Mouse (Mus musculus): ENCODE data around the gene Rgs3. TPM values are rescaled to one million over a fixed set of nuclear protein-coding genes. Genes with fewer than 3 reads are reported as not detected.

Rgs3 gene
- polyA plus RNA-seq (2015; fragmentation: Nextera tagmentation; extraction: Ambion mirVana), result 49.0 and 56.6 TPM in 2 replicates

DNA sequence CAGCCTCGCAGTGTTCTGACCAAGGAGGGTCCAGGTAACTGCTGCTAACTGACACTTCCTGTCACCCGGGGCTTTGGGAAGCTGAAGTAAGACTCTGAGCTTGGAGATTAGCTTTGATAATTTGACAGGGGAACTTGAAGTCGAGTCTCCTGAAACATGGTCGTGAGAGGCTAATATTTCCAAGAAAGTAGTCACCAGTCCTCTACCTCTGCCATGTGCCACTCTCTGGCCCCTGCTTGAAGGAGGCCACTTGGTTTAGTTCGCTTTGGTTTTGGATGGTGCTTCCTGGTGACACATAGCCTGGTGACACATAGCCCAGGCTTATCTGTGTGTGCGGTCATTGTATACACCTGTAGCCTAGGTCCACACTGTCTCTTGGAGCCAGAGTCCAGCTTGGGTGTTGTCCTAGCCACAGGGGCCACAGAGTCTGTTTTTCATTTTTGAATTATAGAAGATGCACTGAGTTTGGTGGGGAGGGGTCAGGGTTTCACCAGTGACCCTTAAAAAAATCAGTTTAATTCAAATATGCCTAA is at the start of gene Rgs3:
TSS of gene Rgs3 (plus strand) at position 51 of the 533 bp plus-strand sequence.
- Histone ChIP-seq H3K36me3 (ENCODE audit: poor library complexity, severe bottlenecking) (no peaks in the 10 kb centered on the region), H3K9ac (no peak within 1 kb of the TSS), H3K4me3 (no peak within 1 kb of the TSS), H3K9me3 (replicated peaks) (no peaks in the 10 kb centered on the region), H3K4me2 (no peak within 1 kb of the TSS), H3K27me3 (0 out of 2 replicates have a peak, but pooled peaks cover 2% of the 10 kb centered on the region), H3K4me1 (peaks cover 7% of the 10 kb centered on the region), H3K27ac (no peak within 1 kb of the TSS)
- 76% methylated on average over 6 of the region's 6 CpGs for WGBS
- no peak for ATAC-seq

DNA sequence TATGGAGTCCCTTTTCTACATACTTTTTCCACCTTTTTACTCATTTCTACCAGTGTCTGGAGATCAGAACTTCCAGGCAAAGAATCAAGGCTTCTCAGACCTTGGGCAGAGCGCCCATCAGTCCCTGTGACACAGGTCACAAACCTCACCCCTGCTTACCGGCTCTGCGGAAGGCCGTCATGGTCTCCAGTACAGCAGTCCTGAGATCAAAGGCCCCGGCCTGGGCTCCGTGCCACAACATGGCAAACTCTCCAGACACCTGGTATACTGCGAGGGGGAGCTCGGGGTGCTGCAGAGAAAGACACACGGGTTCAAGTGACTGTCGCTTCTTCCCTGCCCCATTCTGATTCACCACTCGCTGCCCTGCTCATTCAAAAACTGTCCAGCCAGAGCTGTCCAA is 49.7 kb upstream of the Rgs3 start:
- no peak overlapping the region for H3K27ac ChIP-seq
- peaks cover 70% of the 10 kb centered on the region for H3K36me3 ChIP-seq (ENCODE audit: poor library complexity, severe bottlenecking)
- 93% methylated on average over 11 of the region's 11 CpGs for WGBS
- no peaks in the 10 kb centered on the region for H3K4me1 ChIP-seq
- H3K4me2 ChIP-seq, result no peak overlapping the region
- no peaks in the 10 kb centered on the region for H3K27me3 ChIP-seq
- H3K9me3 ChIP-seq (replicated peaks), result no peaks in the 10 kb centered on the region
- no peak overlapping the region for H3K9ac ChIP-seq
- no peak overlapping the region for H3K4me3 ChIP-seq
- ATAC-seq, result no peak

DNA sequence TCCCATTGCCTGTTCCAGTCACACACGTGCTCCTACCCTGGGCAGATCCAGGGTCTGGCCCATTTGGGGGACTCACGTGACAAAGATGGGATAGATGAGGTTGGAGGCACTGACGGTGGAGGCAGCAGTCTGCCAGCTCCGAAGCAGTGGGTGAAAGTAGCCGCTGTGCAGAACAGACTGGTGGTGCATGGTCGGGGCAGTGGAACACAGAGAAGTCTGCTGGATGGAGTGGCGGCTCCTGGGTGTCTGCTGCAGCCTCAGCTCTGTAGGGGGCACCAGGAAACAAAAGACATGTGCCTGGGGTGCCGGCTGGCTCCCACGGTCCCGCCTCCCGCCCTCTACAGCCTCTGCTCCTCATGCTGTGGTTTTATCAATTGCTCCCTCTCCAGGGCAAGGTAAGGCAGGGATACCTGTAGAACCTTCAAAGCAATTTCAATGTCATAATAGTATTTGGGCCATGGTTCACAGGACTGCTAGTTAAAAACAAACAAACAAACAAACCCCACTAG is 45.6 kb upstream of the Rgs3 start:
- Histone ChIP-seq H3K4me2 (no peak overlapping the region), H3K4me1 (peaks cover 11% of the 10 kb centered on the region), H3K9me3 (replicated peaks) (no peaks in the 10 kb centered on the region), H3K36me3 (ENCODE audit: poor library complexity, severe bottlenecking) (peaks cover 48% of the 10 kb centered on the region), H3K27ac (peak overlapping the region; percentile 25; the same call in 1 of the 2 replicates), H3K27me3 (no peaks in the 10 kb centered on the region), H3K9ac (no peak overlapping the region), H3K4me3 (no peak overlapping the region)
- 58% methylated on average over 11 of the region's 11 CpGs for WGBS
- no peak for ATAC-seq

DNA sequence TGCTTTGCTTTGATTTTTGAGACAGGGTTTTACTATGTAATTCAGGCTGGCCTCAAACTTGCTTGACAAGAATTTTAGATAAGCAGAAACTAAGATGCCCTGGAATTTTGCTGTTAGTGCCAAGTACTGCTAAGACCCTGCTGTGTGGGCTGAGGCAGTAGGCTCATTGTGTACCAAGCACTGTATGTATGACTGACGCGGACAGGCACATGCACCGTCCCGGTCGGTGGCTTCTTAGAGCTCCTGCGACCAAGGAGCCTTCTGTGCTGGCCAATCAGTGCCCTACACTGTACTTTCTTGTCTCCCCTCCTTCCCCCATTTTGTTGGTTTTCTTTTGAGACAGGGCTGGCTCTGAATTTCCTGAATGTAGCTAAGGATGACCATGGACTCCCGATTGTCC is 44.7 kb upstream of the Rgs3 start:
- H3K9me3 ChIP-seq (replicated peaks), result no peaks in the 10 kb centered on the region
- ATAC-seq, result no peak
- no peak overlapping the region for H3K4me2 ChIP-seq
- H3K4me1 ChIP-seq, result peaks cover 13% of the 10 kb centered on the region
- H3K27me3 ChIP-seq, result no peaks in the 10 kb centered on the region
- no peak overlapping the region for H3K4me3 ChIP-seq
- 90% methylated on average over 7 of the region's 7 CpGs for WGBS
- no peak overlapping the region for H3K27ac ChIP-seq
- H3K36me3 ChIP-seq (ENCODE audit: poor library complexity, severe bottlenecking), result peaks cover 39% of the 10 kb centered on the region
- no peak overlapping the region for H3K9ac ChIP-seq

DNA sequence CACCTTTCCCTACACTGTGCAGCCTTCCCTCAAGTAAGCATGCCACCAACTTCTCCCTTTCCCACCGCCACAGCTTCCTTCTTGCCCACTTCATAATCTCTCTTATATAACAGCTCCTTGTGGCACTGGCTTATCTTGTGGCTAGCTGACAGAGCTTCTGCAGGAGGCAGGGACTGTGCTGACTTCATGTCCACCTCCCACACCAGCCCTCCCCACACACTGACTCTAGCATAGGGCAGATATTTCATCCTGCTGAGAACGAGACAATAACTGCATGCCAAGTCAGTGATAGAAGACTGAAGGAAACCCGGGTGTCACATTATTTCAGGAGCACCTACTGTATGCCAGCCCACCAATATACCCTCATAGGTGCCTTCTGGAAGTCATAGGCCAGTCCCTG is 44.2 kb upstream of the Rgs3 start:
- H3K27me3 ChIP-seq, result no peaks in the 10 kb centered on the region
- H3K27ac ChIP-seq, result no peak overlapping the region
- WGBS, result 86% methylated on average over 3 of the region's 3 CpGs
- H3K4me2 ChIP-seq, result no peak overlapping the region
- no peaks in the 10 kb centered on the region for H3K9me3 ChIP-seq (replicated peaks)
- ATAC-seq, result no peak
- peaks cover 34% of the 10 kb centered on the region for H3K36me3 ChIP-seq (ENCODE audit: poor library complexity, severe bottlenecking)
- H3K4me1 ChIP-seq, result peaks cover 18% of the 10 kb centered on the region
- no peak overlapping the region for H3K9ac ChIP-seq
- no peak overlapping the region for H3K4me3 ChIP-seq

DNA sequence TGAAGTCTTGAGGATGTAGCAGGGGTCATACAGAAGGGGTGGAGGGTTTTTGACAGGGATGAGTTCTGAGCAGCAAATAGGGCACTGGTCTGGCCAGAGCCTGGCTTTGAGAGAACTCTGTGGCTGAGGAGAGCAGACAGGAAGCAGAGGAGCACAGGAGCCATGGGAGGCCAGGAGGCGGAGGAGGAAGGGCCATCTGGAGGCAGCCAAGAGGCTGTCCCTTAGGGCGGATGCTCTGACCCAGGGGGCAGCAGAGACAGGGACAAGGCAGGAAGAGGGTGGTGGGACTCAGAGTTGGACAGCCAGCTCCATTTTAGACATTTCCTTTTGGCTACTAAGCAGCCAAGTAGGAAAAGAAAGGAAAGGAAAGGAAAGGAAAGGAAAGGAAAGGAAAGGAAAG is 43.6 kb upstream of the Rgs3 start:
- 50% methylated on average over 2 of the region's 2 CpGs for WGBS
- Histone ChIP-seq H3K36me3 (ENCODE audit: poor library complexity, severe bottlenecking) (peaks cover 28% of the 10 kb centered on the region), H3K9me3 (replicated peaks) (no peaks in the 10 kb centered on the region), H3K4me1 (peaks cover 19% of the 10 kb centered on the region), H3K27ac (no peak overlapping the region), H3K27me3 (no peaks in the 10 kb centered on the region), H3K4me2 (no peak overlapping the region), H3K9ac (0 out of 2 replicates have a peak overlapping the region, but pooled peaks have one; percentile 5), H3K4me3 (no peak overlapping the region)
- ATAC-seq, result no peak

DNA sequence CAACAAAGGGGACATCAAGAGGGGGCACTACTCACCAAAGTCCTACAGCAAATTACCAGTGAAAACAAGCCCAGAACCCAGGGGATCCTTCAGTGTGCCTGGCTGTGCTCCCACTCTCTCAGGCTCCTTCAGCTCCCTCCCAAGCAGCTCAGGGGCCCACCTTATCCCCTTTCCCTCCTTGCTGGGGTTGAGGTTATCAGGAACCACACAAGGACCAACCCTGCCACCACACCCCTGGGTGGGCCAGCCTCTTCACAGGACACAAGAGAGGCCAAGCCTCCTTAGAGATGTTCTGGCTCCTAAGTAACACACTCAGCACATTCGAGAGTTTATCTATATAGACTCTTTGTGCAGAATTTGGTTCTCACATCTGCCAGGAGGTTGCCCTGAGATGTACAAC is 43.1 kb upstream of the Rgs3 start:
- Histone ChIP-seq H3K4me3 (no peak overlapping the region), H3K9ac (no peak overlapping the region), H3K4me1 (peaks cover 19% of the 10 kb centered on the region), H3K27me3 (no peaks in the 10 kb centered on the region), H3K4me2 (no peak overlapping the region), H3K9me3 (replicated peaks) (no peaks in the 10 kb centered on the region), H3K27ac (no peak overlapping the region), H3K36me3 (ENCODE audit: poor library complexity, severe bottlenecking) (peaks cover 23% of the 10 kb centered on the region)
- WGBS, result 88% methylated on average over 1 of the region's 1 CpGs
- no peak for ATAC-seq

DNA sequence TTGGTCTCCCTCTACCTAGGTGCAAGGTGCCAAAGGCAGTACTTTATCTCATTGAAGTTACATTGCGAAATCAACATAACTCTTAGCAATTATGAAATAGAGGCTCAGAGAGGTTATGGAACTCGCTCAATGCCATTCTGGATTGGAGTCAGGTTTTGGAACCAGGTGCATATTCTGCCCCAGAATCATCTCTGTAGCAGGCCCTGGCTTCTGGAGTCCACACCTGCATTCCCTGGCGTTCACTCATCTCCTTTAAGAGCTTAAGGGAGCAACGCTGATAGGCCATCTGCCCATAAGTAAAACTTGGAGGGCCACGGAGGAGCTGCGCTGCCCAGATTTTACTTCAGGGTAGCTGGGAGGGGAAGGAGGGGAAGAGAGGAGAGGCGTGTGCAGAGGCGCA is 42.6 kb upstream of the Rgs3 start:
- no peak overlapping the region for H3K9ac ChIP-seq
- no peaks in the 10 kb centered on the region for H3K27me3 ChIP-seq
- peaks cover 18% of the 10 kb centered on the region for H3K36me3 ChIP-seq (ENCODE audit: poor library complexity, severe bottlenecking)
- no peak overlapping the region for H3K27ac ChIP-seq
- H3K4me2 ChIP-seq, result no peak overlapping the region
- no peaks in the 10 kb centered on the region for H3K9me3 ChIP-seq (replicated peaks)
- no peak for ATAC-seq
- H3K4me1 ChIP-seq, result peaks cover 19% of the 10 kb centered on the region
- no peak overlapping the region for H3K4me3 ChIP-seq
- WGBS, result 90% methylated on average over 8 of the region's 8 CpGs

DNA sequence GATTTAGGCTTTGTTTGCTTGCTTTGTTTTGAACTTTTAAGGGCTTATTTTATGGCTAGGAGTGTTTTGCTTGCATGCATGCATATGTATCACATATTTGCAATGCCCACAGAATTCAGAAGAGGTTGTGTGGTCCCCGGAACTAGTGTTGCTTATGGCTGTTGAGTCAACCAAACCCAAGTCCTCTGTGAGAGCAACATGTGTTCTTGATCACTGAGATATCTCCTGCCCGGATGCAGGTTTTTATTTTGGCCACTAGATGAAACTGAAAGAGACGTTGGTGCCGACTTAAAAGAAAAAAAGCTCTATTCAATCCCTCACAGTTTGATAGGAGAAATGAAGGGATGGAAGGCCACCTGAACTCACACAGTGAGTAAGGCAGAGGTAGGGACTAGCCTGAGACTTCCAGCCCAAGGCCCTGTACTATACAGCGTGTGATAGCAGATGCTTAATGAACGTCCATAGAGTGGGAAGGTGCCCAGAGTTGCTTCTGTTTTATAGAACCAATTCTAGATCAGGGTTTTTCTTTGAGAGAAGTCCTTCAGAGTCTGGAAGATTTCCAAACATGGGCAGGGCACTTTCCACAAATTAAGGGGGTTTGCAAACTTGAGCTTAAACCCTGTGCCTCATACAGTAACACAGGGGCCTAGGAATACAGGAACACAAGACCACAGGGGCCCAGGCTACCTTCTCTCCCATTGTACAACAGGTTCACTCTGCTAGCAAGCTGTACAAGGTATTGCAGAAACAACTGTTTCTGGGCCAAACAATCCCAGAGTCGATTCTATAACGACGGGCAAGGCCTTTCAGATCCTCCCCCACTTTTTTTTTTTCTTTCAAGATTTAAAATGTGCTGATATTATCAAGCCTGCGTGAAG is 41.9 kb upstream of the Rgs3 start:
- H3K27me3 ChIP-seq, result no peaks in the 10 kb centered on the region
- H3K4me3 ChIP-seq, result no peak overlapping the region; the same call in 1 of the 2 replicates
- ATAC-seq, result no peak
- 84% methylated on average over 10 of the region's 10 CpGs for whole genome bisulfite sequencing
- no peaks in the 10 kb centered on the region for H3K9me3 ChIP-seq (replicated peaks)
- peak overlapping the region; percentile 25; the same call in 1 of the 2 replicates for H3K27ac ChIP-seq
- peak overlapping the region; percentile 85 for H3K9ac ChIP-seq
- peak overlapping the region; percentile 75 for H3K4me2 ChIP-seq
- H3K4me1 ChIP-seq, result peaks cover 19% of the 10 kb centered on the region
- H3K36me3 ChIP-seq (ENCODE audit: poor library complexity, severe bottlenecking), result peaks cover 14% of the 10 kb centered on the region

DNA sequence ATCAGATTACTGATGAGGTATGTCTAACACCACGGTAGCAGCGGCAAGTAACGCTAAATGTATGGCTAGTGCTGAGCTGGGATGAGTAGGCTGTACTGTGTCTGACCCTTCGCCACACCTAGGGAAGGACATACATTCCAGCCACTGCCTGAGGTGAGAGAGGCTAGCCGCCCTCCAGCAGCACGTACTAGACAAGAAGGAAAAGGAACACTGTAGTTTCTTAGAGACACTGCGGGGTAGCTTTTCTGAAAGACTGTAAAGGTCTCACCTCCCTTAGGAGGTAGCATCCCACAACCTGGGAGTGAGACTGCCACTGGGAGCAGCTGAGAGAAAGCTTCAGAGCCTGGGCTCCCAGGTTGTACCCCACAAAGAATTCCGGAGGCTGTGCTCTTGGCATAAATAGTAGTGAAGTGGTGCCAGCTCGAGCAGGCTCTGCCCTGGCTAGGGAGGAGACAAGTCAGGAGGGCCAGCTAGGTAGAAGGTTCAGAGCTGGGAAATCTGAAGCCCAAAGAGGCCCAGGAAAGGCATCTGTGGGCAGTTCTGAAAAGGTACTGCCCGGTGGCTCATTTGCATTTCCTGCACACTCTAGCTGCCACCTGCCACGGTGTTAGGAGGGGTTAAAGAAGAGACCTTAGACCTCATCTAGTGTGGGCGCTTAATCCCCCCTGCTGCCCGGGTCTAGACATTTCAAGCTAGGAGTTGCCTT is 41.1 kb upstream of the Rgs3 start:
- WGBS, result 53% methylated on average over 13 of the region's 13 CpGs
- Histone ChIP-seq H3K27me3 (no peaks in the 10 kb centered on the region), H3K27ac (peak overlapping the region; percentile 25; the same call in 1 of the 2 replicates), H3K9me3 (replicated peaks) (no peaks in the 10 kb centered on the region), H3K4me2 (peak overlapping the region; percentile 75), H3K36me3 (ENCODE audit: poor library complexity, severe bottlenecking) (peaks cover 13% of the 10 kb centered on the region), H3K4me1 (peaks cover 20% of the 10 kb centered on the region), H3K4me3 (peak overlapping the region; percentile 76), H3K9ac (peak overlapping the region; percentile 85)
- no peak for ATAC-seq

DNA sequence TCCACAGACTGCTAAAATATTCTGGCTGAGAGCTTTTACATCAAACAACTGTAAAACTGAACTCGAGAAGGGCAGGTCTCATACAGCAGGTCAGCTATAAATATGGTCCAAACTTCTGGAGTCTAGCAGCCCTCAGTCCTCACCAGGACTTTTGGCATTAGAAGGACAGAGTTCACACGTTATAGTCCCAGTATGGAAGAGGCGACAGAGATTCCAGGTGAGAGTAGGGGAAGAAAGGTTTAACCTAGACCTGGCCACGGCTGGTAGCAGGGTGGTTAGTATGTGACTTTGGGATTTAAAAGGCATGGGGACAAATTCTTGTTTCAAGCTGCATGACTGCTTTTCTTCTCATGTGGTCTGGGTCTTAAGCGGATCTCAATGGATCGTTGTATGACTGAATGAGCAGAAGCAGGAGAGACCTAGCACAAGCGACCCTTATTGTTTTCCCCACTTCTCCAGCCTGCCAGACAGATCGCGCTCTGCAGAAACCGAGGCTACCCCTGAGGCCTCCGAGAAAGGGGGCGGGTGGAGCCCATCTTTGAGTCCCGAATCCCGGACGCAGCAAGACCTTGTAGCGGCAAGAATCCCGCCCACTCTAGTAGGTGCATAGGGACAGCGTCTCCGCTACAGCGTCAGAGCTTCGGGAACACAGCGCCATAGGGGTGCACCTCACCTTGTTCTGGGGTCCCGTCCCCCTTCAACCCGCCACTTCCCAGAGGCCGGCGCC is 40.4 kb upstream of the Rgs3 start:
- Histone ChIP-seq H3K9ac (peak overlapping the region; percentile 85), H3K4me3 (peak overlapping the region; percentile 76), H3K4me2 (peak overlapping the region; percentile 75), H3K27ac (peak overlapping the region; percentile 74), H3K27me3 (no peaks in the 10 kb centered on the region), H3K36me3 (ENCODE audit: poor library complexity, severe bottlenecking) (peaks cover 12% of the 10 kb centered on the region; the same call in 1 of the 2 replicates), H3K4me1 (peaks cover 27% of the 10 kb centered on the region), H3K9me3 (replicated peaks) (no peaks in the 10 kb centered on the region)
- WGBS, result 2% methylated on average over 26 of the region's 26 CpGs
- ATAC-seq, result peak; percentile 78; the same call in 1 of the 2 replicates

Measured in forebrain, embryonic 13.5 days (tissue).